Mouse (Mus musculus) MN1 (cell line): ENCODE results near the gene Gm49336.

Experiments used
- DNase-seq: peaks from one replicate; pipeline ENCODE4 v3.0.0-alpha.2; 2016; ENCODE audit warnings: low spot score

The Gm49336 gene

GRCm38 (mm10) chr14:60238551-60238950 lies 12.8 kb downstream of the Gm49336 start:
- DNase-seq: no peak

DNA sequence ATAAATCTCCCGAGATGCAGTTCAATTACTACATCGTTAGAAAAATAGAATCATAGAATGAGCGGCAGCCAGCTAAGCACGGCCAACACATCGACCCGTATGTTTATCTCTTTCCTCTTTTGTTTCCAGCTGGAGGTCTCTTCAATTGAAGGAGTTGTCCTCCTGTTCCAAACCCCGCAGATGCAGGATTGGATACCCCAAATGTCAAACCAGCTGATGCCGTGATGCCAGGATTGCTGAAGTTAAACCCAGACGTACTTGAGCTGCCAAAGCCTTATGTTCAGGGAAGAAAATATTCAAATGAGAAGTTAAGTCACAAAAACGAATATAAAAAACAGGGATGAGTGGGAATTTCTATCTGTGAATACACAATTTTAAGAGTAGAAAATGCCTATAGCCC lies 31.4 kb downstream of the Gm49336 start:
- DNase-seq: no peak

- no peak for DNase-seq
Measured at GRCm38 (mm10) chr14:60217616-60218015, 33.7 kb downstream of the Gm49336 start.

- DNase-seq: no peak
Measured at GRCm38 (mm10) chr14:60216125-60216524, 35.2 kb downstream of the Gm49336 start.

GRCm38 (mm10) chr14:60215000-60215399 lies 36.3 kb downstream of the Gm49336 start:
- no peak for DNase-seq

DNA sequence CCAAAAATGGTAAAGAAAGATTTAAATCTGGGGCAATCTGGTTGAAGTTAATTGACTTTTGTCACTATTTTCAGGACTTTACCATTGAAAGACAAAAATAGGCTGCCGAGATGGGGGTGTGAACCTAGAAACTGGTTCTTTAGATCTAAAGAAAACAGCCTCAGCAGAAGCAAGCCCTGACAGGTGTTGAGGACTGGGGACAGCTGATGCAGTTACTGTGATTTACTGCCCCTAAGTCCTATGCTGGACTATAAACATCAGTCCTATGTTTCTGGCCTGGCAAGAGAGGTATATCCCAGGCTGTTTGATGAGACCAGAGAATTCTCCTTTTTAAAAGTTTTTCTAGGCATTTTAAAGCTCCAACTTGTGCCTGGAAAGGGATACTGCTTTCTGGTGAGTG lies 37.3 kb downstream of the Gm49336 start:
- DNase-seq: no peak

GRCm38 (mm10) chr14:60209166-60209565 lies 42.1 kb downstream of the Gm49336 start:
- DNase-seq: no peak

- no peak for DNase-seq
Measured at GRCm38 (mm10) chr14:60204993-60205392, 46.3 kb downstream of the Gm49336 start.

GRCm38 (mm10) chr14:60196884-60197283 lies 54.4 kb downstream of the Gm49336 start, which contains the start of gene Atp8a2:
Atp8a2 (minus strand) TSS chr14:60197179.
- no peak for DNase-seq

- DNase-seq: no peak
Measured at GRCm38 (mm10) chr14:60195999-60196398, 55.3 kb downstream of the Gm49336 start.

GRCm38 (mm10) chr14:60194606-60195005 lies 56.7 kb downstream of the Gm49336 start:
- DNase-seq: no peak

- DNase-seq: peak; percentile 6
Measured at GRCm38 (mm10) chr14:60189771-60190170, 61.5 kb downstream of the Gm49336 start.

DNA sequence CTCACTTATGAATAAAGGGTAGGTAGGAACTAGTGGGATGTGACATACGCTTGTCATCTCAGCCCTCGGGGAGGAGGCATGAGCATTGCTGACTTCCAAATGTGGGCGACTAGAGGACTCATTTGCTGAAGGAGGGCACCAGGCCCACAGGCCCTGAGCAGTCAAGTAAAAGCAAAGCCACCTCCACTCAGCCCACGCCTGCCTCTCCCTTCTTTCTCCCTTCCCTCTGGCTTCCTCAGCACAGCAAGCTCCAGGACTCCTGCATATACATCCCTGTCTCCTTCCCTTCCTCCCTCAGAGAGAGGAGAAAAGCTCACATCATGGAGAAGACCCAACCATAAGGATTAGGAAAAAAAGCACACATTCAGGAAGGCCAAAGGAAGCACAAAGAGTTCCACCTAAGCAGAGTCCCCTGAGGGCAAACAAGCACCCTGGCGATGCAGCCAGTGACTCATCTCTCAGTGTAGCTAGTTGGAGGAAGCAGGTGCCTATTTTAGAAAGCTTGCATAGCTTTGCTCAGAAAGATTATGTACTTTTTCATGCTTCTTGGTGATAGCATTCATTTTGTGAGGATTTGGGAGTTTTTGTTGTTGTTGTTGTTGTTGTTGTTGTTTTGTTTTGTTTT lies 63.0 kb downstream of the Gm49336 start:
- no peak for DNase-seq

DNA sequence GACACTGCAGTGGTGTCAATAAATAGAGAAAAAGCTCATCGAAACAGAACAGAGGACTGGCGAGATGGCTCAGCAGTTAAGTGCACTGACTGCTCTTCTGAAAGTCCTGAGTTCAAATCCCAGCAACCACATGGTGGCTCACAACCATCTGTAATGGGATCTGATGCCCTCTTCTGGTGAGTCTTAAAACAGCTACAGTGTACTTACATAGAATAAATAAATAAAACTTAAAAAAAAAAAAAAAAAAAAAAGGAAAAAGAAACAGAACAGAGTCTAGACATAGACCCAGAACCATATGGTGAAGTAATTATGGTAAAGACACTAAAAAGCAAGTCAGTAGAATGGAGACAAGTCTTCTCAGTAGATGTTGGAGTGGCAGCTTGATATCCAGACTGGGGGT lies 70.0 kb downstream of the Gm49336 start:
- no peak for DNase-seq

DNA sequence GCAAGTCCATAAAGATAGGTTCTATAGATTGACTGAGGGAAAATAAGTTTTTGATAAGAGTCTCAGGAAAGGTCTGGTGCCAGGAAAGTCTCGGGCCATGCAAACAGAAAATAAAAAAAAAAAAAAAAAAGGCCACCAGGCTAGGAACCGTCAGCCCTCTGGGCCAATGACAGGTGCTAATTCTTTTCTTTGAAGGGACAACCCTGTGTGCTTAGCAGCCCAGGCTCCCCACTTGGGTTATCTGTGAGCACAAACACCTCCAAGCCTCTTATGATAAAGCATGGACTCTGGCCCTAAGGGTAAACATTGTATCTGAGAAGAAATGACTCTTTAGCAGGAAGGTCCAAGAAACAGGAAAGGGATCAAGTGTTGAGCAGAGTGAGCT lies 72.7 kb downstream of the Gm49336 start:
- no peak for DNase-seq

GRCm38 (mm10) chr14:60177614-60178570 lies 73.4 kb downstream of the Gm49336 start:
- no peak for DNase-seq

DNA sequence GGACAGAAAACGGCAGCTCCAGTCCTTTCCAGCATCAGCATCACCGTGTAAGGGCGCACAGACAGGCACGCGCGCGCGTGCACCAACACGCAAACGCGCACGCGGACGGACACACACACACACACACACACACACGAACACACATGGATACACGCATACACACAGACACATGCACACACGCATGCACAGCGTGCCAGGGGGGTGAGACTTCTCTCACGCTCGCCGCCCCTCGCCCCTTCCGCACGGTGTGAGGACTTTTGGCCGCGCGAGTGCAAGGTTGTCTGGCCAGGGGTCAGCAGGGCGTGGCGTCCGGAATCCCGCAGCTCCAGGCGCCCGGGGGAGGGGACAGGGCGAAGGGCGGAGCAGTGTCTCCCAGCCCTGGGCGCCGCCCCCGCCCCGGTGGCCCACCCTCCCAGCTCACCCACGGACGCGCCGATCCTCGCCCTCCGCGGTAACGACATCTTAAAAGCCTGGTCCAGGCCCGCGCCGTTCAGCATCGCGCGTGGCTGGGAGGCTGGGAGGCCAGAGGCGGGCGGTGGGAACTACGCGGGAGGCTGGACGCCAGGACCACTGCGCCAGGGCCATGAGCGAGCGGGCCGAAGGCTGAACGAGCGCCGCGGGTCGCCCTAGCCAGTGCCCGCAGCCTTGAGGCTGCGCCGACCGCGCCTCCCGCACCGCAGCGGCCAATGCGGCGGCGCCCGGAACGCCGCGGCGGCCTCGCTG lies 74.3 kb downstream of the Gm49336 start:
- DNase-seq: no peak

DNA sequence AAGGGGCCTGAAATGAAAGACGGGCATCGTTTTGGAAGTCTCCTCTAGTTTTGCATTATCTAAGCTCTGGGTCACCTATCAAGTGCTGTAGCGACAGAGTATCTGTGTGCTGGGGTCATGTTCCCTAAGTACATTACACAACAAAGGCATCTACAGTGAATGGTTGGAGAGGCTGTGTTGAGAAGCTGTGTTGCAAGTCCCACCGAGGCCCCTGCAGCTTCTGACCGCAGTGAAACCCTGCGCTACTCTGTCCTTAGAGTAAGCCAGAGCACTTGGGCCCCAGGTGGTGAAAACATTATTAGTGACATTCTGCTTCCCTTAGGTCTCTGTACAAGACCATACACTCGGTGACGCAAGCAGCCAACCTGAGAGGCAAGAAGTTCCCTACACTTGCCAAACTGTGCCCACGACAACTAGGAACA lies 74.8 kb downstream of the Gm49336 start:
- no peak for DNase-seq

- no peak for DNase-seq
Measured at GRCm38 (mm10) chr14:60172286-60173055, 78.8 kb downstream of the Gm49336 start.

- DNase-seq: no peak
Measured at GRCm38 (mm10) chr14:60170845-60171610, 80.3 kb downstream of the Gm49336 start.

- no peak for DNase-seq
Measured at GRCm38 (mm10) chr14:60163367-60163766, 87.9 kb downstream of the Gm49336 start.
